Mouse (Mus musculus) lung, postnatal 0 days (tissue): ENCODE results near the gene Xlr5a. TPM values are rescaled to one million over a fixed set of nuclear protein-coding genes. Genes with fewer than 3 reads are reported as not detected.
"Not testable (repeated sequence)": the region's sequence is repeated elsewhere in the genome, so short reads cannot be mapped to it uniquely, and the experiment has no call there.

Source experiments
- ATAC-seq: fragments of 200-750 bp; cut with Nextera tagmentation; 2 replicates; pipeline ENCODE4 v1.8.0; 2017; ENCODE audit warnings: moderate library complexity
- DNase-seq: peaks from one replicate; pipeline ENCODE4 v3.0.0-alpha.2; 2016; ENCODE audit warnings: low spot score
- H3K27ac ChIP-seq: fragments of 300-500 bp; sonication (generic); 2 replicates; pipeline ENCODE4 v1.5.1; 2014; ENCODE audit warnings: antibody characterized with exemption, mild to moderate bottlenecking, low read length, mixed read lengths
- H3K27me3 ChIP-seq: fragments of 300-500 bp; sonication (generic); replicated peaks from 2 replicates; pipeline ENCODE4 v1.6.1; 2014; ENCODE audit warnings: low read length, mixed read lengths; ENCODE audit not compliant: insufficient read depth
- H3K36me3 ChIP-seq: fragments of 300-500 bp; sonication (generic); 2 replicates; pipeline ENCODE4 v1.6.1; 2014; ENCODE audit warnings: low read length, mixed read lengths; ENCODE audit not compliant: insufficient read depth
- H3K4me1 ChIP-seq: fragments of 300-500 bp; sonication (generic); 2 replicates; pipeline ENCODE4 v1.6.1; 2014; ENCODE audit warnings: antibody characterized with exemption, low read depth, low read length, mixed read lengths; ENCODE audit not compliant: insufficient read depth
- H3K4me2 ChIP-seq: fragments of 300-500 bp; sonication (generic); replicated peaks from 2 replicates; pipeline ENCODE4 v1.6.1; 2014; ENCODE audit warnings: low read depth, mild to moderate bottlenecking, low read length, moderate library complexity, mixed read lengths
- H3K4me3 ChIP-seq: fragments of 300-500 bp; sonication (generic); 2 replicates; pipeline ENCODE4 v1.5.1; 2014; ENCODE audit warnings: low read depth, low read length
- H3K9ac ChIP-seq: fragments of 300-500 bp; sonication (generic); replicated peaks from 2 replicates; pipeline ENCODE4 v1.6.1; 2014; ENCODE audit warnings: low read depth, mild to moderate bottlenecking
- H3K9me3 ChIP-seq: fragments of 300-500 bp; sonication (generic); 2 replicates; pipeline ENCODE4 v1.6.1; 2016; ENCODE audit warnings: low read length, mixed read lengths
- CTCF ChIP-seq: IDR thresholded peaks from 2 replicates; pipeline ENCODE4 v1.5.1; 2016; ENCODE audit warnings: antibody characterized with exemption, mild to moderate bottlenecking
- EP300 ChIP-seq: IDR thresholded peaks from 2 replicates; pipeline ENCODE4 v1.6.1; 2016; ENCODE audit warnings: antibody characterized with exemption, mild to moderate bottlenecking, control low read depth
- WGBS: fragments of 180-500 bp; shearing (Covaris S2); extraction: QIAGEN DNeasy Blood & Tissue Kit; methylation state at CpG from one replicate; pipeline ENCODE4 v1.1.7; 2014; 5-methylcytosine and 5-hydroxymethylcytosine counted together
- polyA plus RNA-seq: library from polyadenylated mRNA; unstranded; fragments of >200 nt; fragmentation: Nextera tagmentation; extraction: Ambion mirVana; gene quantifications from 2 replicates; pipeline ENCODE4 v1.2.1, GENCODE M21; 2015

The Xlr5a gene
- polyA plus RNA-seq: not detected in 2 replicates

DNA sequence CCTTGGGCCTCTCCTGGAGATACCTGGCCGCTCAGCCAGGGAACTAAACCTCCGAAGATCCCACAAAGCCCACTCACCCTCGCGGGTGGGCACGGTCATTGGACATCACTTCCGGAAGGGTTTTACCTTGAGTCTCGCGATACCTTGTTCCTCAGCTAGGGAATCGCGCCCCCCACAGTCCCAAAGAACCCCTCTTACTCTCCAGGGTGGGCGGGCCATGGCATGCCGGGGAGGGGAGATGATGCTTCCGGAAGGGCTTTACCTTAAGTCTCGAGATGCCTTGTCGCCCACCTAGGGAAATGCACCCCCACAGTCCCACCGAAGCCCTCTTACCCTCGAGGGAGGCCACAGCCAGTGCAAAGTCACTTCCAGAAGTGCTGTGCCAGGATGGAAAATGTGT lies at the start of gene Xlr5a, which contains the start of gene Xlr5c:
Gene Xlr5a (minus strand): TSS at position 101 of the 400 bp plus-strand sequence.
Gene Xlr5c (minus strand): TSS at position 101 of the 400 bp plus-strand sequence.
- not testable (repeated sequence) for H3K27me3 ChIP-seq, H3K4me3 ChIP-seq, H3K9me3 ChIP-seq, H3K9ac ChIP-seq, ATAC-seq, H3K27ac ChIP-seq, H3K36me3 ChIP-seq, H3K4me1 ChIP-seq, H3K4me2 ChIP-seq, DNase-seq
- WGBS: 91% methylated on average over 13 of the region's 17 CpGs

GRCm38 (mm10) chrX:73342483-73342895 lies 49.7 kb upstream of the Xlr5a start, which contains the start of gene Zfp275:
Gene Zfp275 (plus strand): TSS chrX:73342621.
- Histone ChIP-seq H3K4me3 (peak within 1 kb of the TSS; percentile 50), H3K9ac (peak within 1 kb of the TSS; percentile 52), H3K4me2 (peak within 1 kb of the TSS; percentile 53), H3K9me3 (no peaks in the 10 kb centered on the region), H3K27ac (peak within 1 kb of the TSS; percentile 72), H3K36me3 (no peaks in the 10 kb centered on the region), H3K27me3 (no peaks in the 10 kb centered on the region), H3K4me1 (no peaks in the 10 kb centered on the region)
- whole genome bisulfite sequencing: 18% methylated on average over 36 of the region's 37 CpGs
- no peak for TF ChIP-seq CTCF
- TF ChIP-seq EP300: no peak
- DNase-seq (peak; percentile 80), ATAC-seq (peak; percentile 98)

- DNase-seq (no peak), ATAC-seq (no peak)
- Histone ChIP-seq H3K9me3 (no peaks in the 10 kb centered on the region), H3K27ac (no peak overlapping the region), H3K36me3 (no peaks in the 10 kb centered on the region), H3K4me1 (no peaks in the 10 kb centered on the region), H3K27me3 (no peaks in the 10 kb centered on the region), H3K9ac (no peak overlapping the region), H3K4me2 (peak overlapping the region; percentile 53), H3K4me3 (peak overlapping the region; percentile 50)
- no peak for TF ChIP-seq EP300
- no peak for TF ChIP-seq CTCF
- 29% methylated on average over 3 of the region's 3 CpGs for WGBS
Observed at GRCm38 (mm10) chrX:73342068-73342467, 49.3 kb upstream of the Xlr5a start.

GRCm38 (mm10) chrX:73341473-73341872 lies 48.7 kb upstream of the Xlr5a start:
- Histone ChIP-seq H3K27ac (no peak overlapping the region), H3K27me3 (no peaks in the 10 kb centered on the region), H3K4me3 (no peak overlapping the region), H3K36me3 (no peaks in the 10 kb centered on the region), H3K4me2 (no peak overlapping the region), H3K9ac (no peak overlapping the region), H3K4me1 (no peaks in the 10 kb centered on the region), H3K9me3 (no peaks in the 10 kb centered on the region)
- TF ChIP-seq CTCF (no peak), EP300 (no peak)
- 23% methylated on average over 1 of the region's 1 CpGs for WGBS
- DNase-seq (no peak), ATAC-seq (no peak)

GRCm38 (mm10) chrX:73336740-73337139 lies 44.0 kb upstream of the Xlr5a start, which contains the start of gene Gm45015:
Gene Gm45015 (minus strand): TSS chrX:73336840.
- H3K36me3 ChIP-seq: no peaks in the 10 kb centered on the region
- no peak within 1 kb of the TSS for H3K4me2 ChIP-seq
- no peak within 1 kb of the TSS for H3K9ac ChIP-seq
- H3K4me3 ChIP-seq: no peak within 1 kb of the TSS
- no peaks in the 10 kb centered on the region for H3K27me3 ChIP-seq
- TF ChIP-seq EP300 (no peak), CTCF (no peak)
- no peak for DNase-seq
- H3K9me3 ChIP-seq: no peaks in the 10 kb centered on the region
- H3K27ac ChIP-seq: no peak within 1 kb of the TSS
- ATAC-seq: no peak
- no peaks in the 10 kb centered on the region for H3K4me1 ChIP-seq
- 80% methylated on average over 4 of the region's 4 CpGs for WGBS

- no peak overlapping the region for H3K9ac ChIP-seq
- no peaks in the 10 kb centered on the region for H3K27me3 ChIP-seq
- ATAC-seq (no peak), DNase-seq (no peak)
- H3K4me2 ChIP-seq: no peak overlapping the region
- TF ChIP-seq EP300: no peak
- TF ChIP-seq CTCF: no peak
- H3K27ac ChIP-seq: no peak overlapping the region
- no peak overlapping the region for H3K4me3 ChIP-seq
- no peaks in the 10 kb centered on the region for H3K9me3 ChIP-seq
- H3K4me1 ChIP-seq: no peaks in the 10 kb centered on the region
- no peaks in the 10 kb centered on the region for H3K36me3 ChIP-seq
Observed at GRCm38 (mm10) chrX:73333548-73333947, 40.8 kb upstream of the Xlr5a start.

GRCm38 (mm10) chrX:73327215-73327614 lies 34.4 kb upstream of the Xlr5a start:
- Histone ChIP-seq H3K9me3 (no peaks in the 10 kb centered on the region), H3K27me3 (no peaks in the 10 kb centered on the region), H3K27ac (no peak overlapping the region), H3K4me2 (no peak overlapping the region), H3K36me3 (no peaks in the 10 kb centered on the region), H3K4me1 (no peaks in the 10 kb centered on the region), H3K9ac (no peak overlapping the region), H3K4me3 (no peak overlapping the region)
- 70% methylated on average over 2 of the region's 2 CpGs for WGBS
- ATAC-seq: no peak
- no peak for DNase-seq
- TF ChIP-seq EP300 (no peak), CTCF (no peak)
